Mouse (Mus musculus): ENCODE data around the gene Eef1akmt3. TPM values are rescaled to one million over a fixed set of nuclear protein-coding genes. Genes with fewer than 3 reads are reported as not detected.

The Eef1akmt3 gene
- polyA plus RNA-seq, 2 experiments, result 0.04 to 0.09 TPM

DNA sequence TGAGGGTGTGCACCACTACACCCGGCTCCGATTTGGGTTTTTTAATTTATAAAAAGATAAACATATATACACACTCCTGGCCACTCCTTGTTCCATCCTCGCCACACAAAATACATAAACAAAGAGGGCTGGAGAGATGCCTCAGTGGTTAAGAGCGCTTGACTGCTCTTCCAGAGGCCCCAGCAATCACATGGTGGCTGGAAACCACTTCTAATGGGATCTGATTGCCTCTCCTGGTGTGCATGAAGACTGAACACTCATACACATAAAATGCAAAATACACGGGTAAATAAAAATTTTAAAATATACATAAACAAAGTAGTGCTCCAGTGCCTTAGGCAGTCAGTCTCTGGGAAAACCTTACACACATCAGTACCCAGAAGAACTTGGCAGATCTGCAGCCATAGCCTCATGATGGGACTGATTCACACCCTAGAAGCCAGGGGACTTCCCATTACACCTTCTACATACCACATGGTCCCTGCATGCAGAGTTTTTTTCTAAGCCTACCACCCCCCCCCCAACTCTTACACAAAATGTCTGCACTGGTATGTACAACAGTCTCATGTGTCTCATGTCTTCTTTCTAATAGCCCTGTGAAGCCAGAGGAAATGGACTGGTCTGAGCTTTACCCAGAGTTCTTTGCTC is 1.3 kb upstream of the Eef1akmt3 start:
- no peak overlapping the region for H3K27ac ChIP-seq
- TF ChIP-seq CTCF (IDR thresholded peaks at IDR 0.05; ENCODE audit: low read depth) (no peak), EP300 (IDR thresholded peaks at IDR 0.05; ENCODE audit: low read depth) (no peak)
- no peaks in the 10 kb centered on the region for H3K9me3 ChIP-seq (ENCODE audit: control insufficient read depth, low read length)
- WGBS (ENCODE audit: insufficient replicate concordance), result 9% methylated on average over 5 of the region's 5 CpGs
- peak overlapping the region; percentile 60 to 66 for H3K4me3 ChIP-seq (ENCODE audit: insufficient read depth in 1 of 2, low read depth in 2 of 2, low read length in 2 of 2)
- H3K4me1 ChIP-seq (replicated peaks; ENCODE audit: control insufficient read depth in 2 of 2, insufficient read depth in 2 of 2, low read length in 1 of 2), result peaks cover 0 to 7% of the 10 kb centered on the region in 2 experiments; a peak in 3 of 4 replicates
- no peaks in the 10 kb centered on the region; the same call in 1 of the 2 replicates for H3K36me3 ChIP-seq (replicated peaks; ENCODE audit: control insufficient read depth, insufficient read depth, low read depth)
- peak overlapping the region; percentile 14 for H3K9ac ChIP-seq (replicated peaks)
- ATAC-seq (ENCODE audit: insufficient read depth), result no peak
- DNase-seq (ENCODE audit: low read depth in 3 of 3, low spot score in 3 of 3), result no peak
- peaks cover 20% of the 10 kb centered on the region for H3K27me3 ChIP-seq (ENCODE audit: control insufficient read depth, insufficient read depth, low read length)
- peak overlapping the region; percentile 89 for H3K4me2 ChIP-seq (ENCODE audit: low read depth)

DNA sequence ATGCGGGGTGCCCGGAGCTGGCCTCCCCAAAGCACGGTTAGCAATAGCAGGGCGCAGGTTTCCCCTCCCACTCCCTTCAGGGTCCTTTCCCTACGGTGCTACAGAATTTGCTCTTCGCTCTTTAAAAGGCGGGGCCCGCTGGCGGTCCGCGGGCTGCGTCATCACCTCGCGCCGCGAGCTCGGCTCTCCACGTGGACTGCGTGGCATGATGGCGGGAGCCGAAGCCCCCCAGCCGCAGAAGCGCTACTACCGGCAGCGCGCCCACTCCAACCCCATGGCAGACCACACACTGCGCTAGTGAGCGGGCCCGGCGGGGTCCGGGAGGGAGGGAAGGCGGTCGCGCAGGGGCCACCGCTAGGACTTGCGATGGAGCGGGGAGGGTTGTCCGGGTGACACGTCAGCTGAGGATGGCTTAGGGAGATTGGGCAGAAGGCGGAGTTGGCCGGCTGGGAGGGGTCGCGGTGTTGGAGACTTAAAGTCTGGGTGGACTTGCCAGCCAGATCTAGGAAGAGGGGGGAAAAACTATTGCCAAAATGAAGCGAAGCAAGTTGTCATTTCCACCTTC is 543 bp upstream of the Eef1akmt3 start:
- Histone ChIP-seq H3K27me3 (ENCODE audit: control insufficient read depth, insufficient read depth, low read length) (peaks cover 20% of the 10 kb centered on the region), H3K27ac (no peak overlapping the region), H3K36me3 (replicated peaks; ENCODE audit: control insufficient read depth, insufficient read depth, low read depth) (no peaks in the 10 kb centered on the region; the same call in 1 of the 2 replicates), H3K9me3 (ENCODE audit: control insufficient read depth, low read length) (no peaks in the 10 kb centered on the region), H3K4me2 (ENCODE audit: low read depth) (peak overlapping the region; percentile 89), H3K9ac (replicated peaks) (peak overlapping the region; percentile 50), H3K4me3 (ENCODE audit: insufficient read depth in 1 of 2, low read depth in 2 of 2, low read length in 2 of 2) (peak overlapping the region; percentile 60 to 66), H3K4me1 (replicated peaks; ENCODE audit: control insufficient read depth in 2 of 2, insufficient read depth in 2 of 2, low read length in 1 of 2) (peaks cover 0 to 7% of the 10 kb centered on the region in 2 experiments; a peak in 3 of 4 replicates)
- peak; percentile 54 to 60 (median 54) for DNase-seq (ENCODE audit: low read depth in 3 of 3, low spot score in 3 of 3)
- peak; percentile 82 for ATAC-seq (ENCODE audit: insufficient read depth)
- under 1% methylated on average over 44 of the region's 44 CpGs for WGBS (ENCODE audit: insufficient replicate concordance)
- TF ChIP-seq EP300 (IDR thresholded peaks at IDR 0.05; ENCODE audit: low read depth), result no peak
- TF ChIP-seq CTCF (IDR thresholded peaks at IDR 0.05; ENCODE audit: low read depth), result no peak

DNA sequence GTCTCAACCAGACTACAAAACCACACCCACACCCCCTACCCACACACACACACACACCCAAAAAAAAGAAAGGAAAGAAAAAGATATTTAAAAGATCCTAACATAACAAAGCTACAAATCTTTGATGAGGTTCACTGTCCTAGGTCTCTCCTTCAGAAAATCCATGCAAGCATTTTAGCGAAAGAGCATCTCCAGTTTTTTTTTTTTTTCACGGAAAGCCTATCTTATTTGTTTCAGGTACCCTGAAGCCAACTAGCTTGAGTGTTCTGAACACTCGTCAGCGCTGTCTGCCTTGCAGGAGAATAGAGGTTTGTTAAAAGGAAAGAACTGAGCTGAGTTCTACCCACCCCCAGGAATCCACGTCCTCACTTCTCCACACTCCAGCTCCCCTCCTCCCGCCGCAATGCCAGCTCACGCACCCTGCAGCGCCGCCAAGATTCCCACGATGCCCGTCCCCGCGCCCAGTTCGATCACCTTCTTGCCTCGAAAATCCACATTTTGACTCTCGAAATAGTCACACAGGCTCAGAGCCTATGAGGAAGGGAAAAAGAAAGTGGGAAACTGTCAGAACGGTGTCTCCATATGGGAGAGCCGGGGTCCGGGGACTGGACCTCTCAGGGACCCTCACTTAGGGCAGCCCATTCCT is 621 bp downstream of the Eef1akmt3 start:
- peak overlapping the region; percentile 89 for H3K4me2 ChIP-seq (ENCODE audit: low read depth)
- H3K4me3 ChIP-seq (ENCODE audit: insufficient read depth in 1 of 2, low read depth in 2 of 2, low read length in 2 of 2), result peak overlapping the region; percentile 60 to 66
- peak overlapping the region; percentile 50 for H3K9ac ChIP-seq (replicated peaks)
- no peaks in the 10 kb centered on the region; the same call in 1 of the 2 replicates for H3K36me3 ChIP-seq (replicated peaks; ENCODE audit: control insufficient read depth, insufficient read depth, low read depth)
- H3K27ac ChIP-seq, result no peak overlapping the region
- H3K4me1 ChIP-seq (replicated peaks; ENCODE audit: control insufficient read depth in 2 of 2, insufficient read depth in 2 of 2, low read length in 1 of 2), result peaks cover 0 to 7% of the 10 kb centered on the region in 2 experiments; a peak in 3 of 4 replicates
- 3% methylated on average over 20 of the region's 20 CpGs for WGBS (ENCODE audit: insufficient replicate concordance)
- peaks cover 20% of the 10 kb centered on the region for H3K27me3 ChIP-seq (ENCODE audit: control insufficient read depth, insufficient read depth, low read length)
- H3K9me3 ChIP-seq (ENCODE audit: control insufficient read depth, low read length), result no peaks in the 10 kb centered on the region
- ATAC-seq (ENCODE audit: insufficient read depth) (no peak), DNase-seq (ENCODE audit: low read depth in 3 of 3, low spot score in 3 of 3) (no peak)
- no peak for TF ChIP-seq CTCF (IDR thresholded peaks at IDR 0.05; ENCODE audit: low read depth)
- no peak for TF ChIP-seq EP300 (IDR thresholded peaks at IDR 0.05; ENCODE audit: low read depth)

DNA sequence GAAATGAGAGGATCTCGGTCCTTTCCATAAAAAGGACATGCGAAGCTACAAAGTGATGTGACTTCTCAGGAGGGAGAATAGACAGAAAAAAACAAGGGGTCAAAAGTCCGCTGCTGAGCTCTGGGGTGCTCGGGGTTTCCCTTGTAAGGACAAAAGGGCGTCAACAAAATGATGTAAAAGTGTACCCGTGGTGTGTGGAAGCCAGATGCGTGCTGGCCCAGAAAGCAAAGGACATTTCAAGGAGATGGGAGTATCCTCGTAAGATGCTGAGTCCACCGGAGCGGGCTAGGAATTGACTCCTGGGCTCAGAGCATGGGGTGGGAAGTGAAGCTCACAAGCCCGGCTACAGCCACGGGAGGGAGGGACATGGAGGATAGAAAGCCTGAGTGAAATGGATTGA is 3.7 kb downstream of the Eef1akmt3 start:
- no peak for DNase-seq (ENCODE audit: low read depth in 3 of 3, low spot score in 3 of 3)
- Histone ChIP-seq H3K36me3 (replicated peaks; ENCODE audit: control insufficient read depth, insufficient read depth, low read depth) (no peaks in the 10 kb centered on the region), H3K27me3 (ENCODE audit: control insufficient read depth, insufficient read depth, low read length) (peaks cover 20% of the 10 kb centered on the region), H3K4me2 (ENCODE audit: low read depth) (no peak overlapping the region), H3K4me3 (ENCODE audit: insufficient read depth in 1 of 2, low read depth in 2 of 2, low read length in 2 of 2) (no peak overlapping the region), H3K9me3 (ENCODE audit: control insufficient read depth, low read length) (no peaks in the 10 kb centered on the region), H3K4me1 (replicated peaks; ENCODE audit: control insufficient read depth in 2 of 2, insufficient read depth in 2 of 2, low read length in 1 of 2) (peaks cover 0 to 3% of the 10 kb centered on the region in 2 experiments; a peak in 3 of 4 replicates), H3K27ac (no peak overlapping the region), H3K9ac (replicated peaks) (no peak overlapping the region)
- TF ChIP-seq CTCF (IDR thresholded peaks at IDR 0.05; ENCODE audit: low read depth), result no peak
- TF ChIP-seq EP300 (IDR thresholded peaks at IDR 0.05; ENCODE audit: low read depth), result no peak
- WGBS (ENCODE audit: insufficient replicate concordance), result 64% methylated on average over 12 of the region's 12 CpGs
- no peak for ATAC-seq (ENCODE audit: insufficient read depth)

DNA sequence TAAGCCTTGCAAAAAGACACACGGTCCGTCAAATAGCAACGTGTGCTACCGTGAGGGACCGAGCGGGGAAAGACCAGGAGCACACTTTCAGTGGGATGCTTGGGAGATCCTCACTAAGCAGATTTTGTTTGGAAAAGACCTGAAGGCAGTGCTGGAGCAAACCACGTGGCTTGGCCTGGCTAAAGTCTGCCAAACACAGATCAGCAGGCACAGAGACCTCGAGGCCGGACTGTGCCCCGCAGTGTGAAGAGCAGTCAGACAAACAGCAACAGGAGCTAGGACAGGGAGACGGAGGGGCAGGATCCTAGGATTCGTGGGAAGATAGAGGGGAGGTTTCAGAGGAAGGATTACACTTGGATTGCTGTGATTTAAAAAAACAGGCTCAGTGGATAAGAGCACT is 5.0 kb downstream of the Eef1akmt3 start:
- no peak for ATAC-seq (ENCODE audit: insufficient read depth)
- peaks cover 17% of the 10 kb centered on the region for H3K27me3 ChIP-seq (ENCODE audit: control insufficient read depth, insufficient read depth, low read length)

More for the DNA sequence above, 5.0 kb downstream of the Eef1akmt3 start:
- TF ChIP-seq CTCF (IDR thresholded peaks at IDR 0.05; ENCODE audit: low read depth) (no peak), EP300 (IDR thresholded peaks at IDR 0.05; ENCODE audit: low read depth) (no peak)
- Histone ChIP-seq H3K9me3 (ENCODE audit: control insufficient read depth, low read length) (no peaks in the 10 kb centered on the region), H3K4me3 (ENCODE audit: insufficient read depth in 1 of 2, low read depth in 2 of 2, low read length in 2 of 2) (no peak overlapping the region), H3K36me3 (replicated peaks; ENCODE audit: control insufficient read depth, insufficient read depth, low read depth) (no peaks in the 10 kb centered on the region), H3K4me1 (replicated peaks; ENCODE audit: control insufficient read depth in 2 of 2, insufficient read depth in 2 of 2, low read length in 1 of 2) (no peaks in the 10 kb centered on the region), H3K4me2 (ENCODE audit: low read depth) (no peak overlapping the region), H3K27ac (no peak overlapping the region), H3K9ac (replicated peaks) (no peak overlapping the region)
- no peak for DNase-seq (ENCODE audit: low read depth in 3 of 3, low spot score in 3 of 3)
- 69% methylated on average over 12 of the region's 12 CpGs for WGBS (ENCODE audit: insufficient replicate concordance)

Data from liver, embryonic 14.5 days (tissue).